Mouse (Mus musculus) ES-E14 (cell line): ENCODE measurements around the gene C1ql2. TPM values are rescaled to one million over a fixed set of nuclear protein-coding genes. Genes with fewer than 3 reads are reported as not detected.
A peak's percentile ranks its signal among the peaks of the same experiment; 100 is the strongest.

Experiments
- DNase-seq: peaks from one replicate; pipeline ENCODE4 v3.0.0-alpha.2; 2013; ENCODE audit warnings: low read depth, low spot score
- H3K27ac ChIP-seq: 2 replicates; pipeline ENCODE4 v1.5.1; 2012; ENCODE audit warnings: low read depth, mild to moderate bottlenecking, low read length, moderate library complexity, mixed read lengths; ENCODE audit not compliant: poor library complexity, insufficient read depth, severe bottlenecking
- H3K36me3 ChIP-seq: 2 replicates; pipeline ENCODE4 v1.6.1; 2012; ENCODE audit warnings: mild to moderate bottlenecking, low read length, moderate library complexity, mixed read lengths; ENCODE audit not compliant: control insufficient read depth, poor library complexity, insufficient read depth, severe bottlenecking
- H3K4me1 ChIP-seq, 2 experiments: fragments of 150-350 bp in 1 of 2; sonication (generic) in 1 of 2; 2 replicates each; pipeline ENCODE4 v1.6.1; 2012; ENCODE audit warnings: low read length in 2 of 2, mild to moderate bottlenecking in 1 of 2, mixed read lengths in 1 of 2; ENCODE audit not compliant: control insufficient read depth in 2 of 2, insufficient read depth in 2 of 2, poor library complexity in 1 of 2
- H3K4me3 ChIP-seq, 2 experiments: fragments of 150-350 bp in 1 of 2; sonication (generic) in 1 of 2; 2 replicates each; pipeline ENCODE4 v1.5.1; 2012; ENCODE audit warnings: low read length in 2 of 2, low read depth in 1 of 2, mild to moderate bottlenecking in 1 of 2, mixed read lengths in 1 of 2; ENCODE audit not compliant: insufficient read depth in 1 of 2, poor library complexity in 1 of 2, severe bottlenecking in 1 of 2
- H3K9ac ChIP-seq: 2 replicates; pipeline ENCODE4 v1.6.1; 2012; ENCODE audit warnings: low read depth, mild to moderate bottlenecking, low read length, mixed read lengths; ENCODE audit not compliant: poor library complexity, insufficient read depth, severe bottlenecking
- H3K9me3 ChIP-seq: fragments of 150-350 bp; sonication (generic); 2 replicates; pipeline ENCODE4 v1.6.1; 2012; ENCODE audit warnings: low read depth, mild to moderate bottlenecking, low read length; ENCODE audit not compliant: control insufficient read depth, insufficient read depth
- CHD2 ChIP-seq: IDR thresholded peaks from 2 replicates; pipeline ENCODE4 v1.6.1; 2014; ENCODE audit warnings: mild to moderate bottlenecking, low read depth, low read length, inconsistent platforms
- HCFC1 ChIP-seq: IDR thresholded peaks from 2 replicates; pipeline ENCODE4 v1.6.1; 2012; ENCODE audit warnings: low read length, inconsistent platforms, borderline replicate concordance; ENCODE audit not compliant: insufficient read depth
- MAFK ChIP-seq: IDR thresholded peaks from 2 replicates; pipeline ENCODE4 v1.6.1; 2014; ENCODE audit warnings: mild to moderate bottlenecking, low read depth, low read length, inconsistent platforms; ENCODE audit not compliant: insufficient read depth
- ZC3H11A ChIP-seq: IDR thresholded peaks from 2 replicates; pipeline ENCODE4 v1.6.1; 2012; ENCODE audit warnings: low read depth, mild to moderate bottlenecking, inconsistent platforms, low read length, borderline replicate concordance
- ZNF384 ChIP-seq: IDR thresholded peaks from 2 replicates; pipeline ENCODE4 v1.6.1; 2012; ENCODE audit warnings: low read depth, low read length, inconsistent platforms
- in situ Hi-C, 2 experiments: fragments of 600-800 bp; cut with MboI; formaldehyde crosslinking; loops; one replicate each; pipeline ENCODE4 v1.15.1; 2025; ENCODE audit warnings: low sequenced_read_pairs in 2 of 2, inconsistent platforms in 1 of 2; ENCODE audit not compliant: unreplicated experiment in 2 of 2
- total RNA-seq: library from RNA; depleted of rRNA; stranded (reverse); fragments of 300-350 nt; gene quantifications from 2 replicates; pipeline ENCODE4 v1.2.3, GENCODE M21; 2012

C1ql2 gene
- total RNA-seq, 1 experiment = 0.49 TPM

DNA sequence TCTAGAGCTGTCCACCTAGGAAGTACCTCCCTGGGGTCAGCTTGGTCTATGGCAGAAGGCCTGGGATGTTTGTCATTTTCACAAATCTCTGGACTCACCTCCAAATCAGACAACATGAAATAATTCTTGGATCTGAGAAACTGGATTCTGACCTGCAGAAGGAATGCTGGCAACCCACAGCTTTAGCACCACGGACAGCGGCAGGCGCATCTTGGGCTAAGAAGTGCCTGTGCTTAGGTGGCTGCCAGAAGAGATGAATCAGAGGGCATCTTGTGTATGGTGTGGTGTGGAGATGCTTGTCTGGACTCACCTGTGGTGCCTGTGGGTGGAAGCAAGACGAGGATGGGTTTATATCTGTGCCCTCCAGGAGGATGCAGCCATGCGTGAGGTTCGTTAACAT lies 8.5 kb upstream of the C1ql2 start:
- Histone ChIP-seq H3K36me3 (no peaks in the 10 kb centered on the region), H3K4me1 (no peaks in the 10 kb centered on the region), H3K9ac (no peak overlapping the region), H3K9me3 (no peaks in the 10 kb centered on the region), H3K4me3 (no peak overlapping the region), H3K27ac (no peak overlapping the region)
- in situ Hi-C loops = no loop called here
- DNase-seq = no peak
- TF ChIP-seq CHD2 (no peak), MAFK (no peak), ZNF384 (no peak), HCFC1 (no peak)

DNA sequence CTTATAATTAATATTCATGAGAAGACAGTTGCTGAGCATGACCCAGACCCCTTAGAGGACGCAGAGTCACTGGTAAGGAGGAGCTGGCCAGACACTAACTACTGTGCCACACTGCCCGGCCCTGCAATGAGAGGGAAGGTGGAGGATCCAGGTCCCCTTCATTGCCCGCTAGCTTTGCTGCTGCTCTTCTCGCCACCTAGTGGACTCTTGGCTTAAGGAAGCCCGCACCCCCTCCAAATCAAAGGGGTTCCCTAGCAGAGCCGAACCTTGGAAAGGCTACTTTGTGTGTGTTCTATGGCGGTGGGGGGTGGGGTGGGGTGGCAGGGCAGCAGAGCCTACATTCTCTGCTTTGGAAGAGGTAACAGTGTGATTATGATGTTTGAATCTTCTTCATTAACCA lies 2.4 kb upstream of the C1ql2 start:
- TF ChIP-seq MAFK (no peak), HCFC1 (no peak), ZC3H11A (no peak), CHD2 (no peak)
- no peaks in the 10 kb centered on the region for H3K36me3 ChIP-seq

DNA sequence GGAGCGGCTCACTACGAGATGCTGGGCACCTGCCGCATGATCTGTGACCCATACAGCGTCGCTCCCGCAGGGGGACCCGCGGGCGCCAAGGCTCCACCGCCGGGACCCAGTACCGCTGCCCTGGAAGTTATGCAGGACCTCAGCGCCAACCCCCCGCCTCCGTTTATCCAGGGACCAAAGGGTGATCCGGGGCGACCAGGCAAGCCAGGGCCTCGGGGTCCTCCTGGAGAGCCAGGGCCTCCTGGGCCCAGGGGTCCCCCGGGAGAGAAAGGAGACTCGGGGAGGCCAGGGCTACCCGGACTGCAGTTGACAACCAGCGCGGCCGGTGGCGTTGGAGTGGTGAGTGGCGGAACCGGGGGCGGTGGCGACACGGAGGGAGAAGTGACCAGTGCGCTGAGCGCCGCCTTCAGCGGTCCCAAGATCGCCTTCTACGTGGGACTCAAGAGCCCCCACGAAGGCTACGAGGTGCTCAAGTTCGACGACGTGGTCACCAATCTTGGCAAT lies 842 bp downstream of the C1ql2 start:
- H3K36me3 ChIP-seq = no peaks in the 10 kb centered on the region
- H3K4me3 ChIP-seq = peak overlapping the region; percentile 63 to 67; a peak in 3 of 4 replicates
- no peak for DNase-seq
- in situ Hi-C loops = loop anchor here in 1 of 2 experiments (5.0 kb wide), 1 partner anchor 256 kb away; no protein-coding TSS in a partner anchor
- H3K27ac ChIP-seq = no peak overlapping the region
- TF ChIP-seq ZNF384 = no peak
- no peak for TF ChIP-seq CHD2
- TF ChIP-seq HCFC1 = no peak
- no peak for TF ChIP-seq MAFK
- TF ChIP-seq ZC3H11A = no peak
- H3K9ac ChIP-seq = no peak overlapping the region
- no peaks in the 10 kb centered on the region for H3K4me1 ChIP-seq
- H3K9me3 ChIP-seq = no peaks in the 10 kb centered on the region

More for the DNA sequence above, 2.4 kb upstream of the C1ql2 start:
- H3K4me3 ChIP-seq = no peak overlapping the region
- H3K4me1 ChIP-seq = no peaks in the 10 kb centered on the region
- DNase-seq = no peak
- no peak overlapping the region for H3K27ac ChIP-seq
- no peak overlapping the region for H3K9ac ChIP-seq
- in situ Hi-C loops = no loop called here
- H3K9me3 ChIP-seq = no peaks in the 10 kb centered on the region

DNA sequence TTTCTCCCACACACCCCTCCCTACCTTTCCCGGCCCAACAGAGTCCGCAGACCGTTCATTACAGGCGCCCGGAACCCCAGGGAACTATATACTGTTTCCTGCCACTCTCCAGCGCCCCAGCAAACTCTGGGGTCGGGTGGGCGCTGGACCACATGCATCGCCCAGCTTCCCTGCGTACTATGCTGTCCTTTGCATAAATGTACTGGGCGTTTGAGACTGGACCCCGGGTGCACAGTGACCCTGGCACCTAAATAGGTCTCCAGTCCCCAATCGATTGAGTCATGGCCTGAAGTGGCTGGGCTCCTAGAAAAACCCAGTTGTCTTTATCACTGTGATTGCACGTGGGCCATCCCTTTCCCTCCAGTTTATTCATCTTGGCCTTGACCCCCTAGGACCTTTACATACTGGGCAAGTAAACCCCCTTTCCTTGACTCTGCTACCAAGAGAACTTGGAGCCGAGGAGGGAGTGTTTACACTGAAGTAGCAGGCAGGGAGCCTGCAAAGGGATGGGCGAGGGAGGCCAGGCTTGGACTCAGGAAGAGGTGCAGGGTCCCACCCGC lies 1.5 kb downstream of the C1ql2 start:
- no peak for DNase-seq
- in situ Hi-C loops = loop anchor here in 1 of 2 experiments (5.0 kb wide), 1 partner anchor 255 kb away; no protein-coding TSS in a partner anchor
- no peaks in the 10 kb centered on the region for H3K4me1 ChIP-seq
- no peak overlapping the region for H3K27ac ChIP-seq
- H3K9ac ChIP-seq = peak overlapping the region; percentile 45; the same call in 1 of the 2 replicates
- TF ChIP-seq CHD2 (no peak), ZC3H11A (no peak), ZNF384 (no peak), MAFK (no peak), HCFC1 (no peak)
- no peaks in the 10 kb centered on the region for H3K9me3 ChIP-seq
- peak overlapping the region; percentile 42 to 63; a peak in 3 of 4 replicates for H3K4me3 ChIP-seq
- no peaks in the 10 kb centered on the region for H3K36me3 ChIP-seq
